Mouse (Mus musculus) hindbrain, embryonic 14.5 days (tissue): ENCODE measurements around the gene Nfatc4. TPM values are rescaled to one million over a fixed set of nuclear protein-coding genes. Genes with fewer than 3 reads are reported as not detected.

Experiments used
- polyA plus RNA-seq: library from polyadenylated mRNA; unstranded; fragments of >200 nt; fragmentation: Nextera tagmentation; extraction: Ambion mirVana; gene quantifications from 2 replicates; pipeline ENCODE4 v1.2.1, GENCODE M21; 2014

Nfatc4 gene
- polyA plus RNA-seq, 1 experiment from 2014 or later: 10.1 TPM

Other genes with a start within 250 kb of the Nfatc4 start
- 0.27 TPM in 1 of 2 replicates, not detected in the other for gene Fitm1, start 247.5 kb upstream of the Nfatc4 start, polyA plus RNA-seq
- 192 and 207 TPM in 2 replicates for gene Psme1, start 245.0 kb upstream of the Nfatc4 start, polyA plus RNA-seq
- gene Emc9, start 237.8 kb upstream of the Nfatc4 start, polyA plus RNA-seq: 37.2 and 39.2 TPM in 2 replicates
- 152 and 179 TPM in 2 replicates for gene Psme2, start 232.0 kb upstream of the Nfatc4 start, polyA plus RNA-seq
- 12.5 and 20.4 TPM in 2 replicates for gene Rnf31, start 231.4 kb upstream of the Nfatc4 start, polyA plus RNA-seq
- 7.4 and 8.0 TPM in 2 replicates for gene Irf9, start 219.6 kb upstream of the Nfatc4 start, polyA plus RNA-seq
- 8.6 and 9.0 TPM in 2 replicates for gene Rec8, start 205.1 kb upstream of the Nfatc4 start, polyA plus RNA-seq
- gene Ipo4, start 187.2 kb upstream of the Nfatc4 start, polyA plus RNA-seq: 110 and 114 TPM in 2 replicates
- 1.5 and 2.8 TPM in 2 replicates for gene Gm49378, start 185.2 kb upstream of the Nfatc4 start, polyA plus RNA-seq
- 58.9 and 68.0 TPM in 2 replicates for gene Tm9sf1, start 179.3 kb upstream of the Nfatc4 start, polyA plus RNA-seq
- gene Tssk4, start 173.0 kb upstream of the Nfatc4 start, polyA plus RNA-seq: 0.31 and 0.33 TPM in 2 replicates
- gene Mdp1, start 162.6 kb upstream of the Nfatc4 start, polyA plus RNA-seq: 70.4 and 71.0 TPM in 2 replicates
- gene Gmpr2, start 151.2 kb upstream of the Nfatc4 start, polyA plus RNA-seq: 35.8 and 40.8 TPM in 2 replicates
- 544 and 612 TPM in 2 replicates for gene Nedd8, start 151.0 kb upstream of the Nfatc4 start, polyA plus RNA-seq
- 24.3 and 25.1 TPM in 2 replicates for gene Tinf2, start 141.3 kb upstream of the Nfatc4 start, polyA plus RNA-seq
- gene Tgm1, start 109.2 kb upstream of the Nfatc4 start, polyA plus RNA-seq: 0.14 and 0.25 TPM in 2 replicates
- gene Rabggta, start 100.9 kb upstream of the Nfatc4 start, polyA plus RNA-seq: 46.2 and 48.8 TPM in 2 replicates
- 70.8 and 72.3 TPM in 2 replicates for gene Dhrs1, start 77.5 kb upstream of the Nfatc4 start, polyA plus RNA-seq
- gene Nop9, start 77.5 kb upstream of the Nfatc4 start, polyA plus RNA-seq: 31.4 and 33.0 TPM in 2 replicates
- gene Cideb, start 64.7 kb upstream of the Nfatc4 start, polyA plus RNA-seq: not detected in 2 replicates
- gene Ltb4r2, start 61.7 kb upstream of the Nfatc4 start, polyA plus RNA-seq: 0.36 and 0.70 TPM in 2 replicates
- gene Ltb4r1, start 57.2 kb upstream of the Nfatc4 start, polyA plus RNA-seq: 0.20 TPM in 1 of 2 replicates, not detected in the other
- 5.0 and 5.8 TPM in 2 replicates for gene Adcy4, start 39.0 kb upstream of the Nfatc4 start, polyA plus RNA-seq
- 1.8 and 2.9 TPM in 2 replicates for gene Ripk3, start 34.3 kb upstream of the Nfatc4 start, polyA plus RNA-seq
- 10.8 and 11.7 TPM in 2 replicates for gene Nynrin, start 30.9 kb downstream of the Nfatc4 start, polyA plus RNA-seq
- gene Cbln3, start 61.2 kb downstream of the Nfatc4 start, polyA plus RNA-seq: 0.51 and 0.56 TPM in 2 replicates
- gene Khnyn, start 61.8 kb downstream of the Nfatc4 start, polyA plus RNA-seq: 6.6 and 7.0 TPM in 2 replicates
- 131 and 138 TPM in 2 replicates for gene Sdr39u1, start 77.1 kb downstream of the Nfatc4 start, polyA plus RNA-seq
- 0.60 TPM in 1 of 2 replicates, not detected in the other for gene Cma1, start 121.5 kb downstream of the Nfatc4 start, polyA plus RNA-seq
- not detected in 2 replicates for gene Cma2, start 127.8 kb downstream of the Nfatc4 start, polyA plus RNA-seq
- gene Mcpt1, start 194.8 kb downstream of the Nfatc4 start, polyA plus RNA-seq: not detected in 2 replicates
- gene Mcpt9, start 207.4 kb downstream of the Nfatc4 start, polyA plus RNA-seq: not detected in 2 replicates
- not detected in 2 replicates for gene Mcpt2, start 218.9 kb downstream of the Nfatc4 start, polyA plus RNA-seq
- not detected in 2 replicates for gene Mcpt4, start 239.2 kb downstream of the Nfatc4 start, polyA plus RNA-seq